Mouse (Mus musculus): ENCODE measurements around the gene Tacr2.

DNA sequence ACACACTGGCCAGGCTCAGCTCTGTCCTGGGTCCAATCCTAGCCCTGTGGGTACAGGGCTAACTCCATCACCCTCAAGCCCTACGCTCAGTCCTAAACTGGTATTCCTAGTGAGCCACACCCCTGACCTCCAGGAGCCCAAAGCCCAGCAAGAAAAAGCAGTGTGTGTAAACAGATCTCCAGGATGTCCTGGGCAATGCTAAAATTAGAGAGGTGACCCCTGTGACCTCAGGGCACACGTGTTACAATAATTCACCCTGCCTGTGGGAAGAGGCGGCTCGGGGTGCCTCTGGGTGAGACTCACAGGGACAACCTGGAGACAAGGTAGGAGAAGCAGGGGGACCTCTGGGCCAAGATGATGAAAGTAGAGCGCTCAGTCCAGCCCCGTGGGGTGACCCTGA lies 28.0 kb upstream of the Tacr2 start:
- no peak for TF ChIP-seq EP300 (IDR thresholded peaks at IDR 0.05)
- no peak for TF ChIP-seq CTCF (IDR thresholded peaks at IDR 0.05)

Measured in lung, postnatal 0 days (tissue).